Mouse (Mus musculus) midbrain, embryonic 14.5 days (tissue): ENCODE results near the gene Nrbf2. TPM values are rescaled to one million over a fixed set of nuclear protein-coding genes. Genes with fewer than 3 reads are reported as not detected.
A peak's percentile ranks its signal among the peaks of the same experiment; 100 is the strongest.

Experiments used
- ATAC-seq: fragments of 200-750 bp; cut with Nextera tagmentation; 2 replicates; pipeline ENCODE4 v1.8.0; 2017; ENCODE audit warnings: moderate number of reproducible peaks, moderate library complexity; ENCODE audit not compliant: low FRiP score, low TSS enrichment
- DNase-seq: peaks from one replicate; pipeline ENCODE4 v3.0.0-alpha.2; 2015
- H3K27ac ChIP-seq: fragments of 300-500 bp; sonication (generic); replicated peaks from 2 replicates; pipeline ENCODE4 v1.5.1; 2014; ENCODE audit warnings: mild to moderate bottlenecking, low read depth, low read length, moderate library complexity
- H3K27me3 ChIP-seq: fragments of 300-500 bp; sonication (generic); 2 replicates; pipeline ENCODE4 v1.6.1; 2014; ENCODE audit warnings: low read length, control low read depth, mixed read lengths; ENCODE audit not compliant: control insufficient read depth, insufficient read depth
- H3K36me3 ChIP-seq: fragments of 300-500 bp; sonication (generic); 2 replicates; pipeline ENCODE4 v1.6.1; 2014; ENCODE audit warnings: low read length, control low read depth; ENCODE audit not compliant: control insufficient read depth, insufficient read depth
- H3K4me1 ChIP-seq: fragments of 300-500 bp; sonication (generic); 2 replicates; pipeline ENCODE4 v1.6.1; 2014; ENCODE audit warnings: mild to moderate bottlenecking, antibody characterized with exemption, low read length, control low read depth; ENCODE audit not compliant: control insufficient read depth, insufficient read depth
- H3K4me2 ChIP-seq: fragments of 300-500 bp; sonication (generic); 2 replicates; pipeline ENCODE4 v1.6.1; 2014; ENCODE audit warnings: mild to moderate bottlenecking, low read length, moderate library complexity
- H3K4me3 ChIP-seq: fragments of 300-500 bp; sonication (generic); replicated peaks from 2 replicates; pipeline ENCODE4 v1.5.1; 2014; ENCODE audit warnings: low read depth, low read length
- H3K9ac ChIP-seq: fragments of 300-500 bp; sonication (generic); replicated peaks from 2 replicates; pipeline ENCODE4 v1.6.1; 2014; ENCODE audit warnings: mild to moderate bottlenecking, low read length, moderate library complexity
- H3K9me3 ChIP-seq: fragments of 300-500 bp; sonication (generic); 2 replicates; pipeline ENCODE4 v1.6.1; 2016; ENCODE audit warnings: low read length, control low read depth, mixed read lengths; ENCODE audit not compliant: control insufficient read depth
- WGBS: fragments of 180-500 bp; shearing (Covaris S2); extraction: QIAGEN DNeasy Blood & Tissue Kit; methylation state at CpG from one replicate; pipeline ENCODE4 v1.1.7; 2014; 5-methylcytosine and 5-hydroxymethylcytosine counted together
- polyA plus RNA-seq: library from polyadenylated mRNA; unstranded; fragments of >200 nt; fragmentation: Nextera tagmentation; extraction: Ambion mirVana; gene quantifications from 2 replicates; pipeline ENCODE4 v1.2.1, GENCODE M21; 2014

Gene Nrbf2
- polyA plus RNA-seq, 1 experiment from 2014 or later, result 45.0 TPM

- Histone ChIP-seq H3K4me2 (no peak overlapping the region), H3K27me3 (no peaks in the 10 kb centered on the region), H3K4me3 (no peak overlapping the region), H3K4me1 (no peaks in the 10 kb centered on the region), H3K27ac (no peak overlapping the region), H3K36me3 (no peaks in the 10 kb centered on the region), H3K9me3 (no peaks in the 10 kb centered on the region), H3K9ac (no peak overlapping the region)
- 63% methylated on average over 5 of the region's 5 CpGs for WGBS
- no peak for DNase-seq
- ATAC-seq, result no peak
Measured at GRCm38 (mm10) chr10:67298856-67299255, 13.8 kb upstream of the Nrbf2 start.

- no peaks in the 10 kb centered on the region for H3K27me3 ChIP-seq
- no peak overlapping the region for H3K4me3 ChIP-seq
- no peak overlapping the region for H3K9ac ChIP-seq
- no peak overlapping the region for H3K4me2 ChIP-seq
- H3K9me3 ChIP-seq, result no peaks in the 10 kb centered on the region
- H3K36me3 ChIP-seq, result no peaks in the 10 kb centered on the region
- WGBS, result 91% methylated on average over 17 of the region's 17 CpGs
- DNase-seq (no peak), ATAC-seq (no peak)
- no peak overlapping the region for H3K27ac ChIP-seq
- no peaks in the 10 kb centered on the region for H3K4me1 ChIP-seq
Measured at GRCm38 (mm10) chr10:67297175-67297855, 12.2 kb upstream of the Nrbf2 start.

- no peaks in the 10 kb centered on the region for H3K36me3 ChIP-seq
- H3K4me2 ChIP-seq, result no peak overlapping the region
- H3K27ac ChIP-seq, result no peak overlapping the region
- no peaks in the 10 kb centered on the region for H3K9me3 ChIP-seq
- no peak for DNase-seq
- 87% methylated on average over 8 of the region's 8 CpGs for WGBS
- no peaks in the 10 kb centered on the region for H3K4me1 ChIP-seq
- H3K4me3 ChIP-seq, result no peak overlapping the region
- H3K9ac ChIP-seq, result no peak overlapping the region
- no peak for ATAC-seq
- H3K27me3 ChIP-seq, result no peaks in the 10 kb centered on the region
Measured at GRCm38 (mm10) chr10:67296482-67297152, 11.5 kb upstream of the Nrbf2 start.

GRCm38 (mm10) chr10:67295938-67296466 lies 10.9 kb upstream of the Nrbf2 start:
- no peaks in the 10 kb centered on the region for H3K27me3 ChIP-seq
- no peaks in the 10 kb centered on the region for H3K36me3 ChIP-seq
- ATAC-seq (no peak), DNase-seq (no peak)
- no peak overlapping the region for H3K4me3 ChIP-seq
- H3K4me1 ChIP-seq, result no peaks in the 10 kb centered on the region
- H3K9ac ChIP-seq, result no peak overlapping the region
- no peaks in the 10 kb centered on the region for H3K9me3 ChIP-seq
- H3K27ac ChIP-seq, result no peak overlapping the region
- no peak overlapping the region for H3K4me2 ChIP-seq
- WGBS, result 90% methylated on average over 7 of the region's 7 CpGs

GRCm38 (mm10) chr10:67295331-67295730 lies 10.2 kb upstream of the Nrbf2 start:
- Histone ChIP-seq H3K4me1 (no peaks in the 10 kb centered on the region), H3K4me3 (no peak overlapping the region), H3K36me3 (no peaks in the 10 kb centered on the region), H3K4me2 (no peak overlapping the region), H3K9me3 (no peaks in the 10 kb centered on the region), H3K27ac (no peak overlapping the region), H3K27me3 (no peaks in the 10 kb centered on the region), H3K9ac (no peak overlapping the region)
- WGBS, result 88% methylated on average over 5 of the region's 5 CpGs
- DNase-seq (no peak), ATAC-seq (no peak)

GRCm38 (mm10) chr10:67291087-67291486 lies 6.0 kb upstream of the Nrbf2 start:
- no peaks in the 10 kb centered on the region for H3K27me3 ChIP-seq
- H3K9me3 ChIP-seq, result no peaks in the 10 kb centered on the region
- WGBS, result 89% methylated on average over 8 of the region's 8 CpGs
- no peaks in the 10 kb centered on the region for H3K4me1 ChIP-seq
- DNase-seq (no peak), ATAC-seq (no peak)
- H3K4me2 ChIP-seq, result no peak overlapping the region
- no peak overlapping the region for H3K9ac ChIP-seq
- H3K4me3 ChIP-seq, result no peak overlapping the region
- no peaks in the 10 kb centered on the region for H3K36me3 ChIP-seq
- no peak overlapping the region for H3K27ac ChIP-seq

- ATAC-seq, result no peak
- no peaks in the 10 kb centered on the region for H3K27me3 ChIP-seq
- H3K36me3 ChIP-seq, result no peaks in the 10 kb centered on the region
- H3K4me1 ChIP-seq, result 0 out of 2 replicates have a peak, but pooled peaks cover under 1% of the 10 kb centered on the region
- no peak overlapping the region for H3K9ac ChIP-seq
- no peak overlapping the region for H3K27ac ChIP-seq
- H3K9me3 ChIP-seq, result no peaks in the 10 kb centered on the region
- no peak for DNase-seq
- H3K4me2 ChIP-seq, result no peak overlapping the region
- 61% methylated on average over 4 of the region's 4 CpGs for WGBS
- H3K4me3 ChIP-seq, result no peak overlapping the region
Measured at GRCm38 (mm10) chr10:67290622-67291021, 5.5 kb upstream of the Nrbf2 start.

- no peaks in the 10 kb centered on the region for H3K27me3 ChIP-seq
- no peaks in the 10 kb centered on the region for H3K36me3 ChIP-seq
- no peak overlapping the region for H3K9ac ChIP-seq
- no peak overlapping the region for H3K27ac ChIP-seq
- peak; percentile 34 for DNase-seq
- H3K4me1 ChIP-seq, result peaks cover 16% of the 10 kb centered on the region
- no peak overlapping the region for H3K4me3 ChIP-seq
- WGBS, result 82% methylated on average over 3 of the region's 3 CpGs
- no peak overlapping the region for H3K4me2 ChIP-seq
- no peaks in the 10 kb centered on the region for H3K9me3 ChIP-seq
- ATAC-seq, result no peak
Measured at GRCm38 (mm10) chr10:67287877-67288276, 2.8 kb upstream of the Nrbf2 start.

- DNase-seq, result peak; percentile 56
- Histone ChIP-seq H3K27me3 (no peaks in the 10 kb centered on the region), H3K4me1 (peaks cover 16% of the 10 kb centered on the region), H3K4me3 (peak overlapping the region; percentile 84), H3K9me3 (no peaks in the 10 kb centered on the region), H3K4me2 (peak overlapping the region; percentile 96), H3K36me3 (no peaks in the 10 kb centered on the region), H3K9ac (peak overlapping the region; percentile 88), H3K27ac (peak overlapping the region; percentile 75)
- ATAC-seq, result peak; percentile 53
- 1% methylated on average over 34 of the region's 41 CpGs for WGBS
Measured at GRCm38 (mm10) chr10:67284761-67285175, 337 bp downstream of the Nrbf2 start.
